Mouse (Mus musculus): ENCODE results near the gene Sit1.
A peak's percentile ranks its signal among the peaks of the same experiment; 100 is the strongest.

The Sit1 gene

DNA sequence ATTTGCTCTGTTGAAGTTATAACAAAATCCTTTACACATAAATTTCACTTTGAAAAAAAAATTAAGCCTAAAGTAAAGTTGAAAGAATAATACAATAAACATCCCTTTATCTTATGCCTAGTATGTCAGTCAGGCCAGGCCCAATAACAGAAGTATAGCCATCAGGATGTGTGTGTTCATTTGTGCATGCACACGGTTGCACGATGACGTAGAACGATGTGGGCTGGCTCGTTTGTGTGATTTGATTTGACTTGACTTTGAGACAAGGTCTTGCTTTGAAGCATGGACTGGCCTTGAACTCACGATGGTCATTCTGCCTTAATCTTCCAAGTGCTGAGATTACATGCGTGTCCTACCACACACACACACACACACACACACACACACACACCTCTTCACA is 16.7 kb downstream of the Sit1 start:
- DNase-seq, result no peak

DNA sequence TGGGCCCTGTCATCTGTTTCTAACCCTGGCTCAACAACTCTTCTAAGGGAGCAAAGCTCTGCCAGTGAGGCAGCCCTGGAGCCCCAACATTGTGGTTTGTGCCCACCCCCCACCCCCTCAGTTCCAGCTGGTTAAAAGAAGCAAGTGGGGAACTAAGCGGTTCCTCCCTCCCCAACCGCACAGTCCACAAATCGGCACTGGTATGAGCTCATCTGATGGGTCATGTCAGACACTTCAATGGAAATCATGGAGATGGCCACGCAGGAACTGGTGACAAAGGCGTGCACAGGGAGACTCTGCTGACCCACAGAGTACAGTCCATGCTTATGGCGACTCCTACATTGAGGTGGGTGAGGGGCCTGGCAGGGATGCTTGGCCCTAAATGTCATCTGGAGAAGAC is 17.6 kb downstream of the Sit1 start:
- no peak for DNase-seq

DNA sequence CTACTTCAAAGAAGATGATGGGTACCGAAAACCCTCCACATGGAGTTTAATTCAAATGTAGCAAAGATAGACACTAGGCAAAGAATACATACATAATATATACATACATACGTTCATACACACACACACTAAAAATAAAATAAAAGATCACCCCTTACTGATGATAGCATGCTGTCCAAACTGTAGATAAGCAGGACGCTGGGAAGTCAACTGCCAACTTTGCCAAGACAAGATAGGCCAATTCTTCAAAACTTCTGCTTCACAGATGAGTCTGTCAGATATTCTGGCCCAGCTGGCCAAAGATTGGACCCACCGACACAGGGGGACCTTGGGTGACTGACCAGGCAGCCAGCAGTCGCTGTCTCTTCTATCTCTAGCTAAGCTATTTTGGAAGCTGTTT is 20.4 kb downstream of the Sit1 start:
- DNase-seq, result no peak

DNA sequence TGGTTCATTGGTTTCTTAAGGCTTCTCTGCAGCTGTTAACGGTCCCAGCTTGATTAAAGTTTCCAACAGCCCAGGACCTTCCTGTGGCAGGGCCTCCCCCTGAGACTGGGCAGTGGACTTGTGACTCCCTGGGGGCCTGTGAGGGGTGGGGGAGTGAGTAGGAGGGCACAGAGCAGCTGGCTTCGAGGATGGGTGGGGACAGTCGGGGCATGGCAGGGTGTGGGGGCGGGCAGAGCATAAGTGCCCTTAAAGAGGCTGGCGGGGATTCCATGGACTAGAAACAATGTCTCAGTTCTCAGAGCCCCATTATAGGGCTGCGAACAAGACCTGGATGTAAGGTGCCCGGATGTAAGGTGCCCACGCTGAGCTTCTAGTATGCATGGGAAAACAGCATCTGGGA is 26.4 kb downstream of the Sit1 start:
- no peak for DNase-seq

DNA sequence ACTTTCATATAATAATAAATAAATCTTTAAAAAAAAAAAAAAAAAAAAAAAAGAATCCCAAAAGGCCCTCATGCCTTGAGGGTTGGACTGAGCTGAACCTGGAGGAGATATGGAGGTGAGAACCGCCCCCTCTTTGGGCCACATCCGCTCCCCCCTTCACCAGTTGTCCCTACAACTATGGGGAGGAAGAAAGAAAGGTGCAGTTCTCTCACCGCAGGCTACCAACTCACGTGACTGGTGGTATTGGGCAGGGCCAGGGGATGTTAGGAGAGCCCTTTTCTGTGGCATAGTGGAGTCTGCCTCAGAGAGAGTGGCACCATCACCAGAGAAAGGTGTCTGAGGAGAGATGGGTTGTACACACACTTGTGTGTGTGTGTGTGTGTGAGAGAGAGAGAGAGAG is 27.1 kb downstream of the Sit1 start:
- DNase-seq, result peak in 1 of 2 experiments; percentile 31

DNA sequence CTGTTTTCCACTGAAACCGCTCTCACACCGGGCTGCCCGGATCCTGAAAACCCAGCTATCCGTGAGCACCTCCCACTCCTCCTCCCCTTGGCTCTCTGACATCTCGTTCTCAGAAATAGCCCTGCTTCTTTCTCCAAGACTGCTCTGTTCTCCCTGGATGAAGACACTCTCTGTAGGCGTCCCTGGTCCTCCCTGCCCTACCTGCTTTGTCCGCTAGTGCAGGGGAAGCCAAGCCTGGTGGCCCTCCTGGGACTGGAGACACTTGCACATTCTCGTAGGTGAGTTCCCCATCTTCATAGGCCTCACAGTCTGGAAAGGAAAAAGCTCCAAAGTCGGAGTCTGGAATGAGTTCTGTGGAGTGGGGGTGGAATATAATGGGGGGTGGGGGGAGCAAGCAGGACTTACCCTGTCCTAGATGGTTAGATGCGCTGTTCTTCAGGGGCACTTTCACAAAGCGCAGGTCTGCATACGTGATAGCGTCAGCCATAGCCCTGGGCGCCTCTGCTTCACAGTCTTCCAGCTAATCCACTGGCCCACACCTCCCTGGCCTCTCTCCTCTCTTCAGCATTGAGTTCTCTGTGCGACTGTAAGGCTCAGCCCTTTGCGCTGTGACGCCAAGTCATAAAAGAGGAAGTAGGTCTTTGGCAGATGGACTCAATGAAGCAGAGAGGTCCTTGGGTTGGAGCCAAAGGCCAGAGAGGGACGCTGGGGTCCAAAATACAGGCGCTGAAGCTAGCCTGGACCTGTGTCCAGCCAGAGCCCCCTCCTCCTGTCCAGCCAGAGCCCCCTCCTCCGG is 29.3 kb downstream of the Sit1 start, which contains the start of gene Cd72:
Gene Cd72, minus strand, starts transcription at position 588 of the 796 bp plus-strand sequence.
- DNase-seq, result no peak

DNA sequence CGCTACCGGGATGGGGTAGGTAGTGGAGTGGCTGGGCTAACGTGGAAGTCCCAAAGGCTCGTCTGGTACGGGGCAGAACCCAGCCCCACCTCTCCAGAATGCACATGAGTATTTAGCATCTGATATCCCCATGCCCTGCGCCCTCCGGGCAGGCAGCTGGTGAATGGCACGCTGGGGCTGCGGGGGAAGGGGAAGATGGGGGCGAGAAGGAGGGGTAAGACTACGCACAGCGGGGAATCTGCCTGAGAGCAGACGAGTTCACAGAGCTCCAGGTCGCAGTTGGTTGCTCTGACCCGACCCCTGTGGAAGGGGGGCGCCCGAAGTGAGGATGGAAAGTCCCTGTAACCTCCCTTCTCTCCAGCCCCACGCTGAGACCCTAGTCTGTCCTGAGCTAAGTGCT is 30.1 kb downstream of the Sit1 start:
- DNase-seq, result no peak

DNA sequence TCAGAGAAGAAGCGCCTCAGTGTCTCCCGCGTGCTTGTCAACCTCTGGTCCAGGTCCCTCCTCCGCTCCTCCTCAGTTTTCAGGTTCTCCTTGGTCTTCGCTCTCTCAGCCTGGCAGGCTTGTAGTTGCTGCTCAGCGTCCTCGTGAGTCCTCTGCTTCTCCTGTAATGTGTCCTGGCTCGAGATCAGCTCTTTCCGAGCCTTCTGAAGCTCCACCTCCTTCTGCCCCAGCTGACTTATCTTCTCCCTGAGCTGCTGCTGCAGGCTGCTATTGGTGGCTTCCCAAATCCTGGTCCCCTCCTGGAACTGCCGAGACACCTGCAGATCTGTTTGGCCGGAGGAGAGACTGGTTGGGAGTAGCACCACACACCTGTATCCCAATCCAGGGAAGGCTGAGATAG is 31.2 kb downstream of the Sit1 start:
- no peak for DNase-seq

DNA sequence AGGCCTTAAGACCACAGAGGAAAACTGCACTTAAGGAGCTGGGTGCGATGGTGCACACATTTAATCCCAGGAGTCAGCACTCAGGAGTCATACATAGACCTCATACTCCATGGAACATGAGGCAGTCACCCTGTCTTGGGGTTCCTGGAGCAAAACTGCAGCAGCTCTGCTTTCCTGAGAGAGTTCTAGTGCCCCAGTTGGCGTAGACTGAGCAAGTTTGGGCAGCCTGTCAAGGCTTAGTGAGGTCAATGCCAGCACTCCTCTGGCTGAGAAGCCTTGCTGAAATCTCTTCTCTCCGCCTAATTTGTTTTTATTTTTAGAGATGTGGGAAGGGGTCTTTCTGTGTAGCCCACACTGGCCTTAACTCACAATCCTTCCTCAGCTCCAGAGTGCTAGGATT is 35.0 kb downstream of the Sit1 start:
- DNase-seq, result no peak

DNA sequence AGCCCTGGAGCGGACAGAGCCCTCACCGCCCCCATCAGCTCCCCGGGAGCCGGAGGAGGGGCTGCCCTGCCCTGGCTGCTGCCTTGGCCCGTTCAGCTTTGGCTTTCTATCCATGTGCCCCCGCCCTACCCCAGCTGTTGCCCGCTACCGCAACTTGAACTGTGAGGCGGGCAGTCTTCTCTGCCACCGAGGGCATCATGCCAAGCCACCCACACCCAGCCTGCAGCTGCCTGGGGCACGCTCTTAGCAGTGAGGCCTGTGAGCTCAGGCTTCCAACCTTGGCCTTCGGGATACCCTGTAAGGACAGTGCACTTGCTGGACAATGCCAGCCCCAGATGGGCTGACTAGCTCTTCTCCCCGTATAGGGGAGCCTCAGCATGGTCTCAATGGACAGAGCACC is 36.3 kb downstream of the Sit1 start:
- DNase-seq, result no peak

DNA sequence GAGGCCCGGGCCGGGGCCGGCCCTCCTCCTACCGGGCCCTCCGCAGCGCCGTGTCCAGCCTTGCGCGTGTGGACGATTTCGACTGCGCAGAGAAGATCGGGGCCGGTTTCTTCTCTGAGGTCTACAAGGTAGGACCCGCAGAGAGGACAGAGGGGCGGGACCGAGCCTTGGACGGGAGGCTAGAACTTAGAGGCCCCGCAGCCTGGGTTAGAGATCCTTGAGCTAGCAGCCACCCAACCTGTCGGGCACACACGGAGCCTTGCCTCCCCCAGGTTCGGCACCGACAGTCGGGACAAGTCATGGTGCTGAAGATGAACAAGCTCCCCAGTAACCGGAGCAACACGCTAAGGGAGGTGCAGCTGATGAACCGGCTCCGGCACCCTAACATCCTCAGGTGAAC is 40.0 kb downstream of the Sit1 start:
- no peak for DNase-seq

DNA sequence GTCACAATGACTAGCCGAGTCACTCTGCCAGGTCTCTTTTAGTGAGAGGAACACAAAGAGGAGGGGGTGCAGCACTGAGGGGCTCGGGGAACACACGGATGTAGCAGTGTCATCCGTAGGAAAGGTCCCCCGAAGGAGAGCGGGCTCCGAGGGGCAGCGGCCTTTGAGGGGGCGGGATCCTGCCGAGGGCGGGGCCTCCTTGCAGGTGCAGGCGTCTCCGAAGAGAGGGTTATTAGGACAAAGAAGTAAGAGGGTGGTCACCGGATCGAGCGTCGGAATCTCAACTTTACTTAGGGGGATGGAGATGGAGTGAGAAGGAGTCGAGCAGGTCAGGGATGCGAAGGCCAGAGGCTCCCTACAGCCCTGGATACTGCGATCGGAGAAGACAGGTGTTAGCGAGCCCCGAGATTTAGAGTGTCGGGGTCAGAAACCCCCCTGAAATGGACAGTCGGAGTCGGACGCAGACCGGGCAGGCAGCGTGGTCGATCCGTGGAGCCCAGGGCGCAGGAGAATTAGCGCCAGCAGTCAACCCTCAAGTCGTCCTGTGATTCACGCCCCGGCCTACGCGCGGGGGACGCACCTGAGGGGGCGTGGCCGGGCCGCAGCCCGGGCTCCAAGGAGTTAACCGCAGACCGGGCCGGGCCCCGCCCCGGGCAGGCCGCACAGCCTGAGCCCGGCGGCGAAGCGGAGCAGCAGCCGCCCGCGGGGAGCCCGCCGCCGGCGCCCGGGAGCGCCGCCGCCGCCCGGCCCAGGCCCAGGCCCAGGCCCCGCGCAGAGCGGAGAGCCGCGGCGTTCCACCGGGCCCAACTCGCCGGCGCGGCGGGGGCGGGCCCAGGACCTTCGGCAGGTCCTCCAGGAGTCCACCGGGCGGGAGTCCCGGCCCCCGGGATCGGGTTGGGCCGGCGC is 40.8 kb downstream of the Sit1 start:
- peak; percentile 71 to 79 for DNase-seq

DNA sequence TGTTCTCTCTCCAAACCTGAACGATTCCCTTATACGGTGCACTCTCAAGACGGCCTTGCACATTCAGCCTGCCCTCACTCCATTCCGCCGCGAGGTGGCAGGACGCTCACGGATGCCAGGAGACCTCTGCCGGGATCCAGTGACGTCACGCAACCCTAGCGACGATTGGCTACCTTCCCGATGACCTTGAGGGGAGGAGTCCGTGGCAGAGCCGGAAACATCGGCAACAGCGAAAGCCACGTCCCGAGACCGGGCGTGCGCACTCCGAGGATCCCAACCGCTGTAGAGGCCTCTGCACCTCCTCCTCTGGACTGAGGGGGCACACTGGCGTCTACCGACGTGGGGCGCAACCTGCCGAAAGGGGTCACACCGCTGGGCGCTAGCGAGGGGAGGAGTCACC is 41.5 kb downstream of the Sit1 start:
- DNase-seq, result peak; percentile 99

DNA sequence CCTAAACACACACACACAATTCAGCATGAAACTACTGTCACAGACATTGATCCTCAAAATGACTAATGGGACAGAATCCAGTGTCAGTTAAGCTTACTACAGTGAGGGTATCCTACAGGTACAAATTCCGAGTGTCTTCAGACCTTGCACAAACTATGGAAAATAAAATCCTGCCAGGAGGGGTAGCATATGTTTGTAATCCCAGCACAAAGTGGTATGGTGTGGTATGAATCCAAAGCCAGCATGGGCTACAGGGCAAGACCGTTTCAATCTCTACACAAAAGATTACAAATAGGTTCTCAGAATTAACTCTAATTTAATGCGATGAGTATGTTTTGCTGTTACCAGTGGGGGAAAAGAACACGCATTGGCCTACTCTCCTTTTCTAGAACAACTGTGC is 41.9 kb downstream of the Sit1 start, which contains the start of gene Tesk1:
Gene Tesk1, plus strand, starts transcription at position 301 of the 400 bp plus-strand sequence.
- DNase-seq, result no peak

DNA sequence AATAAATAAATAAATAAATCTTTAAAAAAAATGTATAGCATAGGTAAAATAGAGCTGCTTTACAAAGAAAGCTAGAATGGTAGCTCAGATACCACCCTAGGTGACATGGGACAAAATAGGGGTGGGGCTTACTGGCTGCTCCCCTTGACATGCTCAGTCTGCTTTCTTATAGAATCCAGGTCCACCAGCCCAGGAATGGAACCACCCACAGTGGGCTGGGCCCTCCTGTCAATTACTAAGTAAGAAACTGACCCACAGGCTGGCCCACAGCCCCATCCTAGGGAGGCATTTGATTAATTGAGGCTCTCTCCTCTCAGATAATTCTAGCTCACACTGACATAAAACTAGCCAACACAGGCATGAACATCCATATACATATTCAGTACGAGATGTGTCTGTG is 50.7 kb downstream of the Sit1 start:
- DNase-seq, result no peak
